Mouse (Mus musculus) layer of hippocampus, postnatal 14 days (tissue): ENCODE data around the gene Nod2. TPM values are rescaled to one million over a fixed set of nuclear protein-coding genes. Genes with fewer than 3 reads are reported as not detected.

Experiments
- DNase-seq, 2 experiments: peaks; one replicate each; pipeline ENCODE4 v3.0.0; 2021 to 2022; ENCODE audit warnings: low spot score in 2 of 2, mixed read lengths in 1 of 2
- total RNA-seq, 2 experiments: library from RNA; stranded (reverse); gene quantifications; 2 replicates each; pipeline ENCODE4 v1.2.3; 2021

Gene Nod2
- total RNA-seq, 2 experiments from 2014 or later = 0.37 to 0.60 TPM

DNA sequence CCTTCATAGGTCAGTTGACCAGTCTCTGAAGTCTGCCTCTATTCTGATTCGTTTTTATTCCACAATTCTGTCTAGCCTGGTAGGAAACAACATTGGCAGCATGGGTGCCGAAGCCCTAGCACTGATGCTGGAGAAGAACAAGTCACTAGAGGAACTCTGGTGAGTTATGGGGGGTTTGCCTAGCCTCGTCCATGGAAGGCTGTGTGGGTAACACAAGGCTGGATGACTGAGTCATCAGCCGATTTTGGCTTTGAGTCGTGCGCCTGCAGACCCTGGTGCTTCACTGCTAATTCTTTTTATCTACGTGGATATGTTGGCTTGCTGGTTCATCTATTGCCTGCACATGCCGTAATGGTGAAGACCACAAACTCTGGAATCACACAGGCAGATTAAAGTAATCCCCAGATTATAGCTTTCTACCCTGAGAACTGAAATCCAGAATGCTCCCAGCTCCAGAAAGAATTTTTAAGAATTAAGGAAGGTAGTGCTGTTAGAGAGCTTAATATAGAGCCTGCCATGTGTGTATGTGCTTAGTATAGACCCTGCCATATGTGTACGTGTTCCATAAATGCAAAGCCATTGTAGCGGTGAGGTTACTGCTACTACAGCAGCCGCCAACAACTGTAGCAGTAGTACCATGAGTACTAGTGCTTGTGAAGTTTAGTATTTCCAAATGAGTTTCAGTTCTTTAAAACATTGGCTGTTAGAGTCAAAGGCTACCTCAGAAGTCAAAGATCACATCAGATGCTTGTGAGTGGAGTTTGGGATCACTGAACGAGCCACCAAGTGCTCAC is 28.5 kb downstream of the Nod2 start:
- no peak for DNase-seq

DNA sequence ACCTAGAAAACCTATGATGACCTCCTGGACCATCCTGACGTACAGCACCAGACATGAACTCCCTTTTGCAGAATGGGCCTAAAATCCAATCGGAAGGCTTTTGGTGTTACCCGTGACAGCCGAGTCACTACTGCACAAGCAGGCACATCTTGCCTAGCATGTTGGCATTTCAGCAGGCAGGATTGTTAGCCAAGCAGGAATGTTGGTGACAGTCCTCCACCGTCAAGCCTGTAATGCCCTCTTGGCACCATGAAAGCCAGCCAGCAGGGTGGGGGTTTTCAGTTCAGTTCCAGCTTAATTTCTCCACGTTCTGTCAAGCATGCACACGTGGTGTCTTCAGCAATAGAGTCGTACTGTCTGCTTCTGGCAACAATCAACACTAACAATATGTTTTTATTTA is 30.0 kb downstream of the Nod2 start:
- no peak for DNase-seq

DNA sequence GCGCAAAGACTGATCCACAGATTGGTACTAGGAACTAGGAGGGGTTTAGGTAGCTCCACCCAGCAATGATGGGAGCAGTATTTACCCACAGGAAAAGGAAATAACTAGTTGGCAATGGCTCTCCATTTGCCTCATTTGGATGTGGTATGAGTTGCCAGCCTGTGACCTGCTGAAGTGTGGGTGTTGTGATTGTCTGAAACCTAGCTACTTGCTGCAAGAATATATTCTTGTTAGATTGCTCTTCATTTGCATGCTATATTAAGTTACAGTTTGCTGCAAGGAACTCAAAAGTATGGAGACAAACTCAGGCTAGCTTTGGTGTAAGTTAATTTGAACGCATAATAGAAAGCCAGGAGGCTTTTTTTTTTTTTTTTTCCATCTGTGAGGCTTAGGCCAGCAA is 33.5 kb downstream of the Nod2 start:
- DNase-seq = no peak

- no peak for DNase-seq
These were observed 33.9 kb downstream of the Nod2 start for GRCm38 (mm10) chr8:88681046-88681445.

DNA sequence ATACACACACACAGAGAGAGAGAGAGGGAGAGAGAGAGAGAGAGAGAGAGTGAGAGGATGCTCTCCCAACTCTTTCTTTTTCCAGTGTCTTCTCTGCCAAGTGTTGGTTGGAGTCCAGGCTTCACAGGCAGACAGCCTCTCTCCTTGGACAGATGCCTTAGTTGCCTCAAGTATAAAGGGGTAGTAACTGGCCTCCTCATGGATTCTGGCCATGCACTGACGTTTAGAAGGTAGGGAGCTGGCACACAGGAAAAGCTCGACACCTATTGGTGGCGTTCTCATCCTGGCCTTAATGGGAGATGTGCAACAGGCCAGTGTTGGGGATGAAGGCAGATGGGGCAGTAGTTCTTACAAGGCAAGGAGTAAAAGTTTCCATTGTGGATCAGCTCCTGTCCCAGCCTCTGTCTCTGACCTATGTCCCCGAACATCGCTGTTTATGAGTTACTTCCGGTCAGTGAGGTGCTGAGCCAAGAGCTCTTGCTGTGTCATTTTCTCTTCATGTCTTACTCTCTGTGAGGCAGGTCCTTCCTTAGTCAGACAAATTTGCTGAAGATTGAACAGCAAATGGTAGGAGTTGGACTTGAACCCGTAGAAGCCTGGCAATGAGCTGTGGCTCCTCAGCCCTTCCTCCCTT is 36.7 kb downstream of the Nod2 start:
- peak in 1 of 2 experiments; percentile 33 for DNase-seq

- DNase-seq = no peak
These were observed 39.3 kb downstream of the Nod2 start for GRCm38 (mm10) chr8:88686226-88686905.

GRCm38 (mm10) chr8:88686906-88687235 is 39.8 kb downstream of the Nod2 start:
- no peak for DNase-seq

DNA sequence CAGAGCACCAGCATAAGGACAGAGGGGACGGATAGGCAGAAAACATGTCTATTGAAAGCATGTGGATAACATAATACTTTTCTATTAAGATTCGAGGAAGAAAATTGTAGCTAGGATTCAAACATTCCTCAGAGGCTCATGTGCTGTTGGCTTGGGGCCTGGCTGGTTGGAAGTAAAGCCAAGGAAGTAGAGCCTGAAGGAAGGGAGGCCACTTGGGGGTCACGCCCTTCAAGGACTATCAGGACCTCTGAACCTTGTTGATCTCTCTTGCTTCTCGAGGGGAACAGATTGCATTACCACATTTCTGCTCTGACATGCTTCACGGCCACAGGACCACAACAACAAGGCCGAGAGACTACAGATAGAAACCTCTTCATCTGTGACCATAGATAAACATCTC is 42.0 kb downstream of the Nod2 start:
- no peak for DNase-seq

GRCm38 (mm10) chr8:88689891-88690290 is 42.8 kb downstream of the Nod2 start:
- no peak for DNase-seq

GRCm38 (mm10) chr8:88691342-88691948 is 44.3 kb downstream of the Nod2 start:
- DNase-seq = no peak

DNA sequence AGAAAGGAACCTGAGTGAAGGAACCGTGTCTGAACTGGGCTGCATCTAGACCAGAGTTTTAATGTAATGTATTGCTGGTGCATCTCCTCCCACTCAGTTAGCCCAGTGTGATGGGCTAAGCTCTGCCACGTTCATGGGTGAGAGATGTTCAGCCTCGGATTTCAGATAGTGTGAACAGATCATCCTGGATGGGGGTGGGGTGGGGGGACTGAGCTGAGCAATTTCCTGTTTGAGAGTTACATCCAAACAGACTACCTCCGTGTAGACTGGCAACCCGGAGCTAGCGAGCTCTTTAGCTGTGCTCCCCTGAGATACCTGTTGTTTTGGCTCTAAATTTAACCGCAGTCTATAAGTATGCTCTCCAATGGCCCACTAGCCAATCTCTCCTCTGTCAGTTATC is 44.8 kb downstream of the Nod2 start:
- no peak for DNase-seq

DNA sequence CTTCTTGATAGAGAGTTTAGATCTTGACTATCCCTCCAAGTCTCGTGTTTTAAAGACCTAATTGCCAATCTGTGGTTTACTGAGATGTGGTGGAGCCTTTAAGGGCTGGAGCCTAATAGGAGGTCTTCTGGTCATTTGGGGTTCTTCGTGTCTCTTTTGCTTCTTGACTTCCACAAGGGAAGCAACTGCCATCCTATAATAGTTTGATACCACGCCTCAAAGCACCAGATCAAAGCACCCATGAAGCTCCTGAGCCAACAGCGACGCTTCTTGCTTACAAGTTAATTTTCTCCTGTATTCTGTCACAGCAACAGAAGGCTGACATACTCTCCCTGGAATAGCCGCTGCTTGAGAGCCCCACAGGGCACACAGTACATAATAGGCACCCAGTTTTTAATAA is 45.8 kb downstream of the Nod2 start:
- no peak for DNase-seq

DNA sequence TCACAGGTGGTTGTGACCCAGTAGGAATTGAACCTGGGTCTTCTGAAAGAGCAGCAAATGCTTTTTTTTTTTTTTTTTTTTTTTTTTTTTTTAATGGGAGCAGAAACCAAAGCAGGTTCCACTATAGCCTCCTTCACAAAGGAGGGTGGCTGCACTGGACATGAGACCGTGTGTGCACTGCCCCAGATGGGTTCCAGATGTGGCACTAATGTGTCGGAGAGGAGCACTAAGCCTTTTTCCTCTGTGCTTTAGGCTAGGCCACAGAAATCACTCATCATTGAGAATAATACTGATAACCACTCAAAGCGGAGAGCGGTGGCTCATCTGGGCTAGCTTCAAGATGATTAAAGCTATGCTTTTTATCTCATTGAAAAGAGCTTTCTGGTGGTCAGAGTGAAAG is 46.3 kb downstream of the Nod2 start:
- no peak for DNase-seq

DNA sequence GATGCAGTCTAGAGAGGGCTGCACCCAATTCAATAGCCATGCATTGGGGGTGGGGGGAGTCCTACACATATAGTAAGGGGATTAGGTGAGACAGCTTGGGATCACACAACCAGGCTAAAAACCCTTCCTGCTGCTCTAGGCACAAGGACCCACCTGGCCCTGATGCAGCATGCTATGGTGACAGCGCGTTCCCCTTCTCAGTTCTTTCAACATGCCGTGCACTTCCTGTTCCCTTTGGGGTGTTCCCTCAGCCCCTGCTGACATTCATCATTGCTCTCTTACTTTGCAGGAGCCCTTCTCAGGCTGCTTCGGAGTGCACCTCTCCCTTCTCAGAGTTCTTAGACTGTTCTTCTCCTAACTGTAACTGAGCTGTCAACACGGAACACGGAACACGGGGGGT is 47.2 kb downstream of the Nod2 start:
- no peak for DNase-seq

- peak in 1 of 2 experiments; percentile 13 for DNase-seq
These were observed 49.1 kb downstream of the Nod2 start for GRCm38 (mm10) chr8:88696228-88696627.

- peak; percentile 95 to 99 for DNase-seq
These were observed 49.9 kb downstream of the Nod2 start, which contains the start of gene Cyld for GRCm38 (mm10) chr8:88696721-88697641. TSS of gene Cyld (plus strand) at chr8:88697028.

GRCm38 (mm10) chr8:88697642-88698031 is 50.5 kb downstream of the Nod2 start:
- peak in 1 of 2 experiments; percentile 10 for DNase-seq

DNA sequence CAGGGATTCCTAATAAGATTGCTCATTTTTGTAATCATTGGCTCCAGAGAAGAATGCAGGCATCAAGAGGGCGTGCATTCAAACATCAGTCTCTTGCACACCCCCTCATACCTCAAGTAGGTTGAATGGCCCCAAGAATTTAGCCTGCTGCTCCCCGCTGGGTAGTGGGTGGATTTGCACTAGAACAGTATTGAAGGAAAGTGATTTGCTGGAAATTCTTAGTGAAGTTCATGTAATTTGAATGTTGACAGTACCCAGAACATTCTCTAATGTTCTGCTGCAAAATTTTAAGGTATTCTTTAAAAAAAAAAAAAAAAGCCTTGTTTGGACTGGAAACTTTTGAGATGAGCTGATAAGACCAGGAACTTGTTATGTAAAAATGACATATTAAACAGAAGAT is 50.9 kb downstream of the Nod2 start:
- no peak for DNase-seq

GRCm38 (mm10) chr8:88701611-88702010 is 54.5 kb downstream of the Nod2 start:
- peak in 1 of 2 experiments; percentile 23 for DNase-seq

- no peak for DNase-seq
These were observed 55.7 kb downstream of the Nod2 start for GRCm38 (mm10) chr8:88702816-88703215.
